Comparison of ENCODE assay signal across 7 mouse cellular contexts in the genomic region with DNA sequence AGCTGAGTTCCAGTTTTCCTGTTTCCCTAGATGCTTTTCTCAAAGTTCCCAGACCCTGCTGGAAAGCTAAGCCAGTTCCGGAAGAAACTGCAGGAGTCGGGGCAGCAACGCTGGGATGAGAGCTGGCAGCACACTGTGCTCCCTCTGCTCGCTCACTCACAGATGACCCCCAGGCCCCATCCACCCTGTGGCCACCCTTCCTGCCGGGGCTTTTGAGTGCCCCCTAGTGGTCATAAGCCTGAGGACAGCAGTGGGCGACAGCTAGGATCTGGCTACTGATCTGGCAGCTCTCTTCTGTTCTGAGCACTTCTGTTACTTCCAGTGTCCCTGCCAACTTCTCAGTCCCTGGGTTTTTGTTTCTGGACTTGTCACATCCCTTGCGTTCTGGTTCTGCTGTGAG. TPM values are rescaled to one million over a fixed set of nuclear protein-coding genes. Genes with fewer than 3 reads are reported as not detected.
A peak's percentile ranks its signal among the peaks of the same experiment; 100 is the strongest.
DNase-seq lines count a peak whose midpoint lies in the region; ATAC-seq and TF ChIP-seq lines count a peak whose summit lies in the region.

No protein-coding gene starts in this region.

- no peak for TF ChIP-seq EP300 in ES-Bruce4 (IDR thresholded peaks at IDR 0.05; ENCODE audit: insufficient read depth, low read depth, low read length)
- no peak for TF ChIP-seq EP300 in lung, postnatal 0 days (IDR thresholded peaks at IDR 0.05)

- H3K9ac ChIP-seq in ES-Bruce4 (ENCODE audit: low read depth, poor library complexity, severe bottlenecking): no peak overlapping the region
- no peak overlapping the region for H3K9ac ChIP-seq in heart, embryonic 16.5 days (ENCODE audit: low read length)
- no peak overlapping the region for H3K9ac ChIP-seq in lung, postnatal 0 days (replicated peaks; ENCODE audit: low read depth)

- ATAC-seq in heart, embryonic 16.5 days (replicated peaks; ENCODE audit: extremely low read depth, insufficient read depth, low FRiP score): peak; percentile 74
- peak; percentile 88 for ATAC-seq in lung, postnatal 0 days

- peak; percentile 90 for TF ChIP-seq CTCF in ES-Bruce4 (IDR thresholded peaks at IDR 0.05; ENCODE audit: low read depth, low read length)
- peak; percentile 92 for TF ChIP-seq CTCF in lung, postnatal 0 days (IDR thresholded peaks at IDR 0.05)

- 41% methylated on average over 7 of the region's 7 CpGs for WGBS in embryonic facial prominence, embryonic 10.5 days
- 28% methylated on average over 7 of the region's 7 CpGs for WGBS in heart, embryonic 16.5 days
- WGBS in lung, postnatal 0 days: 29% methylated on average over 7 of the region's 7 CpGs

- H3K9me3 ChIP-seq in ES-Bruce4 (replicated peaks; ENCODE audit: control insufficient read depth, insufficient read depth, low read length, poor library complexity, severe bottlenecking): no peaks in the 10 kb centered on the region
- H3K9me3 ChIP-seq in embryonic facial prominence, embryonic 10.5 days: no peaks in the 10 kb centered on the region
- H3K9me3 ChIP-seq in heart, embryonic 16.5 days (replicated peaks; ENCODE audit: control insufficient read depth, low read length): no peaks in the 10 kb centered on the region
- H3K9me3 ChIP-seq in lung, postnatal 0 days (ENCODE audit: low read length): no peaks in the 10 kb centered on the region

- no peak overlapping the region for H3K4me3 ChIP-seq in ES-Bruce4 (ENCODE audit: low read depth, low read length)
- H3K4me3 ChIP-seq in embryonic facial prominence, embryonic 10.5 days: no peak overlapping the region
- H3K4me3 ChIP-seq in heart, embryonic 16.5 days (ENCODE audit: low read length): no peak overlapping the region
- H3K4me3 ChIP-seq in lung, postnatal 0 days (ENCODE audit: low read depth, low read length): no peak overlapping the region

- H3K4me1 ChIP-seq in ES-Bruce4 (ENCODE audit: control insufficient read depth, insufficient read depth, low read length): no peaks in the 10 kb centered on the region
- H3K4me1 ChIP-seq in embryonic facial prominence, embryonic 10.5 days: no peaks in the 10 kb centered on the region
- H3K4me1 ChIP-seq in heart, embryonic 16.5 days (ENCODE audit: control insufficient read depth, insufficient read depth, low read length): no peaks in the 10 kb centered on the region
- no peaks in the 10 kb centered on the region for H3K4me1 ChIP-seq in lung, postnatal 0 days (ENCODE audit: insufficient read depth, low read depth, low read length)

- DNase-seq in adrenal gland, adult 18-20 months (ENCODE audit: low spot score in 2 of 2): peak; percentile 70 to 73
- peak; percentile 65 for DNase-seq in embryonic facial prominence, embryonic 10.5 days (ENCODE audit: low spot score)
- peak; percentile 72 to 76 for DNase-seq in kidney, postnatal 4 days
- peak; percentile 62 for DNase-seq in lung, postnatal 0 days (ENCODE audit: low spot score)
- DNase-seq in right cerebral cortex, postnatal 25 days: peak; percentile 29

- no peak for TF ChIP-seq POLR2A in ES-Bruce4 (IDR thresholded peaks at IDR 0.05; ENCODE audit: insufficient read depth, low read length)

- H3K36me3 ChIP-seq in ES-Bruce4 (ENCODE audit: control insufficient read depth, insufficient read depth, low read length, poor library complexity, severe bottlenecking): peaks cover 13% of the 10 kb centered on the region
- H3K36me3 ChIP-seq in embryonic facial prominence, embryonic 10.5 days (replicated peaks): peaks cover 95% of the 10 kb centered on the region
- H3K36me3 ChIP-seq in heart, embryonic 16.5 days (ENCODE audit: control insufficient read depth, insufficient read depth): peaks cover 26% of the 10 kb centered on the region
- peaks cover 19% of the 10 kb centered on the region for H3K36me3 ChIP-seq in lung, postnatal 0 days (ENCODE audit: insufficient read depth, low read length)

- H3K27ac ChIP-seq in ES-Bruce4 (ENCODE audit: insufficient read depth, low read length): no peak overlapping the region
- H3K27ac ChIP-seq in embryonic facial prominence, embryonic 10.5 days (replicated peaks): no peak overlapping the region
- H3K27ac ChIP-seq in heart, embryonic 16.5 days (ENCODE audit: low read length): no peak overlapping the region
- no peak overlapping the region for H3K27ac ChIP-seq in lung, postnatal 0 days (ENCODE audit: low read length)

- no peak overlapping the region for H3K4me2 ChIP-seq in heart, embryonic 16.5 days (ENCODE audit: low read depth, low read length)
- H3K4me2 ChIP-seq in lung, postnatal 0 days (replicated peaks; ENCODE audit: low read depth, low read length): no peak overlapping the region

- no peaks in the 10 kb centered on the region for H3K27me3 ChIP-seq in ES-Bruce4 (ENCODE audit: control insufficient read depth, insufficient read depth, low read length, poor library complexity, severe bottlenecking)
- no peaks in the 10 kb centered on the region for H3K27me3 ChIP-seq in embryonic facial prominence, embryonic 10.5 days (replicated peaks; ENCODE audit: low read depth, poor library complexity, severe bottlenecking)
- no peaks in the 10 kb centered on the region for H3K27me3 ChIP-seq in heart, embryonic 16.5 days (ENCODE audit: control insufficient read depth, insufficient read depth, low read length)
- H3K27me3 ChIP-seq in lung, postnatal 0 days (replicated peaks; ENCODE audit: insufficient read depth, low read length): no peaks in the 10 kb centered on the region

RNA-seq across cellular contexts. Expression of gene Alg1, which starts 11.0 kb away (rescaled TPM):
- 9.1 and 13.4 TPM in 2 replicates for polyA plus RNA-seq in ES-Bruce4 (2011; ENCODE audit: insufficient read depth, insufficient read length, low read depth, missing spikeins)
- total RNA-seq in adrenal gland, adult 18-20 months (2021): 10 to 100 TPM; 28.8 to 39.4 TPM
- polyA plus RNA-seq in embryonic facial prominence, embryonic 10.5 days (2016; fragmentation: Nextera tagmentation; extraction: Ambion mirVana): 23.1 and 26.2 TPM in 2 replicates
- polyA plus RNA-seq in heart, embryonic 16.5 days (2015; fragmentation: Nextera tagmentation; extraction: Ambion mirVana): 29.0 and 30.3 TPM in 2 replicates
- 32.1 and 35.9 TPM in 2 replicates for polyA plus RNA-seq in lung, postnatal 0 days (2015; fragmentation: Nextera tagmentation; extraction: Ambion mirVana)

RNA-seq across cellular contexts. Expression of gene Eef2kmt, which starts 11.4 kb away (rescaled TPM):
- 21.9 and 25.5 TPM in 2 replicates for polyA plus RNA-seq in ES-Bruce4 (2011; ENCODE audit: insufficient read depth, insufficient read length, low read depth, missing spikeins)
- 10 to 100 TPM; 19.4 to 20.8 TPM for total RNA-seq in adrenal gland, adult 18-20 months (2021)
- 14.7 and 19.4 TPM in 2 replicates for polyA plus RNA-seq in embryonic facial prominence, embryonic 10.5 days (2016; fragmentation: Nextera tagmentation; extraction: Ambion mirVana)
- polyA plus RNA-seq in heart, embryonic 16.5 days (2015; fragmentation: Nextera tagmentation; extraction: Ambion mirVana): 25.7 and 26.2 TPM in 2 replicates
- 24.6 and 26.4 TPM in 2 replicates for polyA plus RNA-seq in lung, postnatal 0 days (2015; fragmentation: Nextera tagmentation; extraction: Ambion mirVana)

RNA-seq across cellular contexts. Expression of gene AU021092, which starts 22.3 kb away (rescaled TPM):
- not detected in 2 replicates for polyA plus RNA-seq in ES-Bruce4 (2011; ENCODE audit: insufficient read depth, insufficient read length, low read depth, missing spikeins)
- total RNA-seq in adrenal gland, adult 18-20 months (2021): 10 to 100 TPM; 21.1 to 28.6 TPM
- 0.93 and 1.3 TPM in 2 replicates for polyA plus RNA-seq in embryonic facial prominence, embryonic 10.5 days (2016; fragmentation: Nextera tagmentation; extraction: Ambion mirVana)
- polyA plus RNA-seq in heart, embryonic 16.5 days (2015; fragmentation: Nextera tagmentation; extraction: Ambion mirVana): 7.2 and 12.9 TPM in 2 replicates
- polyA plus RNA-seq in lung, postnatal 0 days (2015; fragmentation: Nextera tagmentation; extraction: Ambion mirVana): 158 and 169 TPM in 2 replicates

RNA-seq across cellular contexts. Expression of gene Nagpa, which starts 40.6 kb away (rescaled TPM):
- polyA plus RNA-seq in ES-Bruce4 (2011; ENCODE audit: insufficient read depth, insufficient read length, low read depth, missing spikeins): 3.9 and 5.1 TPM in 2 replicates
- total RNA-seq in adrenal gland, adult 18-20 months (2021): 10 to 100 TPM; 24.7 to 28.1 TPM
- polyA plus RNA-seq in embryonic facial prominence, embryonic 10.5 days (2016; fragmentation: Nextera tagmentation; extraction: Ambion mirVana): 15.9 and 16.2 TPM in 2 replicates
- 17.7 and 18.1 TPM in 2 replicates for polyA plus RNA-seq in heart, embryonic 16.5 days (2015; fragmentation: Nextera tagmentation; extraction: Ambion mirVana)
- 13.4 and 14.5 TPM in 2 replicates for polyA plus RNA-seq in lung, postnatal 0 days (2015; fragmentation: Nextera tagmentation; extraction: Ambion mirVana)

Comparison
In these comparisons a context has a peak if more than half of its experiments do, and no peak if none do; other contexts are left out.
1. RNA of gene AU021092, which starts 22.3 kb away (polyA plus RNA-seq): 158 to 169 TPM in lung, postnatal 0 days; 7.2 to 12.9 TPM in heart, embryonic 16.5 days, 0.93 to 1.3 TPM in embryonic facial prominence, embryonic 10.5 days and not detected in ES-Bruce4; every median in the first group is over 10 times any median in the second.
2. Peak in every context shown above with its lines, with median percentiles within 50 percentile points of each other: DNase-seq.